Mouse (Mus musculus) neutrophil, adult 65 days (primary cell): ENCODE results near the gene Akr1d1. TPM values are rescaled to one million over a fixed set of nuclear protein-coding genes. Genes with fewer than 3 reads are reported as not detected.

Experiments
- total RNA-seq: library from RNA; stranded (reverse); gene quantifications from 2 replicates; pipeline ENCODE4 v1.2.4, GENCODE M21; 2023

Akr1d1 gene
- not detected in 2 replicates for total RNA-seq

DNA sequence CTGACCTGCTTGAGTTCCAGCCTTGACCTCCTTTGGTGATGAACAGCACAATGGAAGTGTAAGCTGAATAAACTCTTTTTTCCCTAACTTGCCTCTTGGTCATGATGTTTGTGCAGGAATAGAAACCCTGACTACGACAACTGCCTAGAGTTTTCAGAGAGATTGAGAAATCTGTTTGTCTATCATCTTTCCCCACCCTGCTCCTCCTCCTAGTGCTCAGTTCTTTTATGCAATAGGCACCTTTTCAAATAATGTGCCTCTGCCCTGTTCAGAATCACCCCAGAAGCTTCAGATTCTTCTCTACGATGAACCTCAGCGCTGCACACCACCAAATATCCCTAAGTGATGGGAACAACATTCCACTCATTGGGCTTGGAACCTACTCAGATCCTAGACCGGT is at the start of gene Akr1d1:
TSS of gene Akr1d1 (plus strand) at position 234 of the 400 bp plus-strand sequence.

Other genes starting within 250 kb of the Akr1d1 start
- not detected in 2 replicates for gene Dgki, start 230.0 kb upstream of the Akr1d1 start, total RNA-seq
- gene Creb3l2, start 88.0 kb upstream of the Akr1d1 start, total RNA-seq: 5.7 and 6.9 TPM in 2 replicates